Mouse (Mus musculus) liver, adult 2 months (tissue): ENCODE data around the gene Tctn3.

ENCODE experiments used
- CTCF ChIP-seq: fragments of 200-500 bp; IDR thresholded peaks from 2 replicates; pipeline ENCODE4 v1.5.1; 2011; ENCODE audit warnings: low read depth, low read length, control low read depth
- POLR2A ChIP-seq: fragments of 200-500 bp; IDR thresholded peaks from 2 replicates; pipeline ENCODE4 v1.6.1; 2011; ENCODE audit warnings: low read length, control low read depth; ENCODE audit not compliant: insufficient read depth; ENCODE audit errors: extremely low read depth

- TF ChIP-seq CTCF (no peak), POLR2A (no peak)
These were observed 44.2 kb upstream of the Tctn3 start for GRCm38 (mm10) chr19:40656207-40656606.
